35 mouse cellular contexts compared by ENCODE assay signal in genomic region chrX:140838077-140838476, GRCm38 (mm10). TPM values are rescaled to one million over a fixed set of nuclear protein-coding genes. Genes with fewer than 3 reads are reported as not detected.
DNase-seq lines count a peak whose midpoint lies in the region; ATAC-seq and TF ChIP-seq lines count a peak whose summit lies in the region.
"Had no signal": no experiment of that assay in that cellular context is flagged by ENCODE, and none has a peak within 500 bp of the region (broad histone marks: within the 10 kb centered on the region; RNA-seq: fewer than 3 reads in every experiment).

No protein-coding gene starts in this region.

- peak overlapping the region; percentile 62 for H3K27ac ChIP-seq in bone marrow macrophage, adult 2 months (ENCODE audit: insufficient read depth, low read depth, low read length)
- peak overlapping the region; percentile 31 for H3K27ac ChIP-seq in macrophage
- H3K27ac ChIP-seq in midbrain, embryonic 13.5 days = no peak overlapping the region
- H3K27ac ChIP-seq: gastrocnemius, adult 2 months; hindbrain, embryonic 14.5 days; hindbrain, postnatal 0 days had no signal

- H3K9me3 ChIP-seq in midbrain, embryonic 13.5 days = no peaks in the 10 kb centered on the region

- no peak for TF ChIP-seq POLR2A in bone marrow macrophage, adult 2 months (IDR thresholded peaks at IDR 0.05; ENCODE audit: borderline replicate concordance, low read depth, low read length)

- no peak overlapping the region for H3K4me2 ChIP-seq in midbrain, embryonic 13.5 days (replicated peaks)
- H3K4me2 ChIP-seq: heart, embryonic 11.5 days; hindbrain, embryonic 14.5 days had no signal

- H3K27me3 ChIP-seq in midbrain, embryonic 13.5 days = peaks cover 36% of the 10 kb centered on the region

- TF ChIP-seq CTCF in bone marrow macrophage, adult 2 months (IDR thresholded peaks at IDR 0.05; ENCODE audit: low read depth, low read length) = no peak

- no peak overlapping the region for H3K4me3 ChIP-seq in bone marrow macrophage, adult 2 months (ENCODE audit: insufficient read depth, low read length)
- no peak overlapping the region for H3K4me3 ChIP-seq in macrophage (ENCODE audit: inconsistent target)
- H3K4me3 ChIP-seq in midbrain, embryonic 13.5 days (replicated peaks) = no peak overlapping the region
- H3K4me3 ChIP-seq: gastrocnemius, adult 2 months had no signal

- no peak overlapping the region for H3K9ac ChIP-seq in midbrain, embryonic 13.5 days (replicated peaks)
- H3K9ac ChIP-seq: forebrain, postnatal 0 days; hindbrain, embryonic 14.5 days had no signal

- peak; percentile 59; the same call in 1 of the 2 replicates for ATAC-seq in frontal cortex, adult (ENCODE audit: low TSS enrichment)
- no peak for ATAC-seq in midbrain, embryonic 13.5 days
- ATAC-seq: activated CD4-positive, CD25-positive, alpha-beta regulatory T cell, adult 4 months; CD4-positive, CD25-positive, alpha-beta regulatory T cell, adult 4 months; forebrain, embryonic 14.5 days; forebrain, postnatal 0 days; hindbrain, postnatal 0 days; inflammation-experienced regulatory T-cells, adult 6 months; intestine, embryonic 16.5 days had no signal

- no peak for DNase-seq in frontal cortex, postnatal 36 days (ENCODE audit: low spot score in 2 of 2)
- DNase-seq in gastrocnemius, adult 18-20 months (ENCODE audit: low spot score) = no peak
- DNase-seq: adrenal gland, postnatal 14 days; cerebellum, adult 18-20 months; cerebellum, adult 9-10 months; cerebellum, postnatal 14 days; forebrain, postnatal 0 days; gastrocnemius, adult 2 months; gastrocnemius, postnatal 14 days; kidney, adult 18-20 months had no signal

- no peaks in the 10 kb centered on the region for H3K36me3 ChIP-seq in macrophage (ENCODE audit: inconsistent target)
- no peaks in the 10 kb centered on the region for H3K36me3 ChIP-seq in midbrain, embryonic 13.5 days

- H3K4me1 ChIP-seq in bone marrow macrophage, adult 2 months (ENCODE audit: control insufficient read depth, insufficient read depth, low read length) = peaks cover 17% of the 10 kb centered on the region
- H3K4me1 ChIP-seq in midbrain, embryonic 13.5 days (replicated peaks) = no peaks in the 10 kb centered on the region

- 78% methylated on average over 2 of the region's 3 CpGs for WGBS in macrophage (ENCODE audit: missing documents)
- WGBS in midbrain, embryonic 13.5 days = 77% methylated on average over 3 of the region's 3 CpGs

- no peaks in the 10 kb centered on the region for H3K79me2 ChIP-seq in macrophage (ENCODE audit: inconsistent target)

RNA-seq across cellular contexts. Expression of gene Tex13b, which starts 24.8 kb away (rescaled TPM):
- polyA plus RNA-seq in bone marrow macrophage, adult 2 months (2012; ENCODE audit: insufficient read depth, insufficient read length, missing spikeins) = 0.45 TPM in 1 of 2 replicates, not detected in the other
- total RNA-seq in macrophage (2018; cell fraction: chromatin; rRNA removed) = not detected
- not detected for total RNA-seq in macrophage (2018; cell fraction: cytosol; rRNA removed)
- total RNA-seq in macrophage (2018; cell fraction: nucleus; rRNA removed) = not detected
- polyA plus RNA-seq in macrophage (2018) = not detected in 3 replicates
- total RNA-seq in gastrocnemius, adult 18-20 months (2021) = not detected
- not detected in 2 replicates for polyA plus RNA-seq in midbrain, embryonic 13.5 days (2015; fragmentation: Nextera tagmentation; extraction: Ambion mirVana)
- total RNA-seq: adrenal gland, adult 18-20 months; adrenal gland, postnatal 14 days; adrenal gland, postnatal 4 days; forebrain, postnatal 0 days; gastrocnemius, adult 2 months; gastrocnemius, postnatal 14 days; gastrocnemius, postnatal 4 days; heart, adult 8-10 months; heart, postnatal 25 days; hindbrain, postnatal 0 days; MEL had no signal
- polyA plus RNA-seq: C2C12; embryonic facial prominence, embryonic 11.5 days; embryonic facial prominence, embryonic 14.5 days; forebrain, embryonic 11.5 days; forebrain, embryonic 14.5 days; forebrain, postnatal 0 days; heart, embryonic 11.5 days; heart, embryonic 14.5 days; heart, postnatal 0 days; hindbrain, embryonic 11.5 days; hindbrain, embryonic 14.5 days; hindbrain, postnatal 0 days; intestine, embryonic 16.5 days had no signal
